Mouse (Mus musculus) urinary bladder, postnatal 4 days (tissue): ENCODE measurements around the gene Ensa.
"Not testable (repeated sequence)": the region's sequence is repeated elsewhere in the genome, so short reads cannot be mapped to it uniquely, and the experiment has no call there.

Source experiments
- DNase-seq, 2 experiments: peaks; one replicate each; pipeline ENCODE4 v3.0.0; 2021 to 2022; ENCODE audit warnings: low spot score in 2 of 2

Ensa gene

GRCm38 (mm10) chr3:95643097-95643496 lies 18.3 kb downstream of the Ensa start:
- DNase-seq = no peak

- no peak for DNase-seq
Measured at GRCm38 (mm10) chr3:95645313-95646235, 20.8 kb downstream of the Ensa start.

- no peak for DNase-seq
Measured at GRCm38 (mm10) chr3:95648016-95648415, 23.2 kb downstream of the Ensa start.

GRCm38 (mm10) chr3:95650276-95651032 lies 25.7 kb downstream of the Ensa start:
- no peak for DNase-seq

- DNase-seq = no peak
Measured at GRCm38 (mm10) chr3:95651033-95651373, 26.2 kb downstream of the Ensa start.

- no peak for DNase-seq
Measured at GRCm38 (mm10) chr3:95651391-95652203, 26.8 kb downstream of the Ensa start.

- DNase-seq = no peak
Measured at GRCm38 (mm10) chr3:95652204-95652811, 27.5 kb downstream of the Ensa start.

- DNase-seq = no peak
Measured at GRCm38 (mm10) chr3:95652871-95653270, 28.1 kb downstream of the Ensa start.

GRCm38 (mm10) chr3:95653473-95654034 lies 28.8 kb downstream of the Ensa start:
- DNase-seq = no peak

- DNase-seq = not testable (repeated sequence)
Measured at GRCm38 (mm10) chr3:95654371-95654770, 29.6 kb downstream of the Ensa start.

GRCm38 (mm10) chr3:95655437-95655836 lies 30.6 kb downstream of the Ensa start:
- no peak for DNase-seq

GRCm38 (mm10) chr3:95657108-95657507 lies 32.3 kb downstream of the Ensa start:
- no peak for DNase-seq

- DNase-seq = no peak
Measured at GRCm38 (mm10) chr3:95657711-95658110, 32.9 kb downstream of the Ensa start.

- DNase-seq = peak; percentile 93 to 95
Measured at GRCm38 (mm10) chr3:95658236-95658867, 33.6 kb downstream of the Ensa start, which contains the start of gene Mcl1. TSS of gene Mcl1 (plus strand) at chr3:95658788.

- DNase-seq = peak; percentile 59 to 77
Measured at GRCm38 (mm10) chr3:95658868-95659712, 34.3 kb downstream of the Ensa start.

- no peak for DNase-seq
Measured at GRCm38 (mm10) chr3:95659948-95660347, 35.2 kb downstream of the Ensa start.

- DNase-seq = no peak
Measured at GRCm38 (mm10) chr3:95660788-95661478, 36.1 kb downstream of the Ensa start.

GRCm38 (mm10) chr3:95661945-95662715 lies 37.3 kb downstream of the Ensa start:
- no peak for DNase-seq
